ENCODE assay signal across 14 mouse cellular contexts in genomic region chr12:111779544-111779943, GRCm38 (mm10). TPM values are rescaled to one million over a fixed set of nuclear protein-coding genes. Genes with fewer than 3 reads are reported as not detected.
A peak's percentile ranks its signal among the peaks of the same experiment; 100 is the strongest.
DNase-seq lines count a peak whose midpoint lies in the region; ATAC-seq and TF ChIP-seq lines count a peak whose summit lies in the region.
"Had no signal": no experiment of that assay in that cellular context is flagged by ENCODE, and none has a peak within 500 bp of the region (broad histone marks: within the 10 kb centered on the region; RNA-seq: fewer than 3 reads in every experiment).

No protein-coding gene starts in this region.

- 96% methylated on average over 1 of the region's 1 CpGs for WGBS in heart, postnatal 0 days
- WGBS in heart, embryonic 12.5 days: 97% methylated on average over 1 of the region's 1 CpGs
- WGBS in lung, embryonic 14.5 days: 90% methylated on average over 1 of the region's 1 CpGs
- WGBS in midbrain, embryonic 13.5 days: 100% methylated on average over 1 of the region's 1 CpGs

- no peak overlapping the region for H3K27ac ChIP-seq in heart, postnatal 0 days (ENCODE audit: low read depth)
- no peak overlapping the region for H3K27ac ChIP-seq in heart, embryonic 12.5 days (ENCODE audit: poor library complexity, severe bottlenecking)
- H3K27ac ChIP-seq in lung, embryonic 14.5 days (ENCODE audit: low read depth): no peak overlapping the region
- H3K27ac ChIP-seq in midbrain, embryonic 13.5 days: no peak overlapping the region
- H3K27ac ChIP-seq: forebrain, embryonic 10.5 days; midbrain, embryonic 15.5 days; neural tube, embryonic 13.5 days had no signal

- H3K9ac ChIP-seq in heart, postnatal 0 days (replicated peaks; ENCODE audit: low read depth, low read length): no peak overlapping the region
- no peak overlapping the region for H3K9ac ChIP-seq in heart, embryonic 12.5 days
- no peak overlapping the region for H3K9ac ChIP-seq in lung, embryonic 14.5 days
- H3K9ac ChIP-seq in midbrain, embryonic 13.5 days (replicated peaks): no peak overlapping the region
- H3K9ac ChIP-seq: intestine, embryonic 15.5 days; midbrain, embryonic 15.5 days; neural tube, embryonic 13.5 days had no signal

- H3K4me2 ChIP-seq in heart, postnatal 0 days (ENCODE audit: low read depth, low read length): no peak overlapping the region
- no peak overlapping the region for H3K4me2 ChIP-seq in heart, embryonic 12.5 days
- H3K4me2 ChIP-seq in lung, embryonic 14.5 days: no peak overlapping the region
- no peak overlapping the region for H3K4me2 ChIP-seq in midbrain, embryonic 13.5 days (replicated peaks)
- H3K4me2 ChIP-seq: intestine, embryonic 15.5 days; midbrain, embryonic 15.5 days; neural tube, embryonic 13.5 days had no signal

- no peak for DNase-seq in heart, postnatal 0 days (ENCODE audit: low spot score)
- no peak for DNase-seq in lung, embryonic 14.5 days
- no peak for DNase-seq in lung, adult 18-20 months
- DNase-seq in ES-CJ7 (ENCODE audit: low read depth, low spot score): peak; percentile 53
- DNase-seq in urinary bladder, postnatal 14 days (ENCODE audit: low spot score): no peak
- DNase-seq: cerebellum, adult 9-11 months; thymus, postnatal 25 days had no signal

- no peaks in the 10 kb centered on the region for H3K27me3 ChIP-seq in heart, postnatal 0 days (ENCODE audit: control insufficient read depth, insufficient read depth, low read length)
- no peaks in the 10 kb centered on the region for H3K27me3 ChIP-seq in heart, embryonic 12.5 days (replicated peaks)
- H3K27me3 ChIP-seq in lung, embryonic 14.5 days (ENCODE audit: insufficient read depth, low read length): no peaks in the 10 kb centered on the region
- H3K27me3 ChIP-seq in midbrain, embryonic 13.5 days: no peaks in the 10 kb centered on the region
- H3K27me3 ChIP-seq: intestine, embryonic 15.5 days; midbrain, embryonic 15.5 days; neural tube, embryonic 13.5 days had no signal

- no peaks in the 10 kb centered on the region for H3K4me1 ChIP-seq in heart, postnatal 0 days (ENCODE audit: control insufficient read depth, insufficient read depth)
- no peaks in the 10 kb centered on the region for H3K4me1 ChIP-seq in heart, embryonic 12.5 days (replicated peaks)
- no peaks in the 10 kb centered on the region for H3K4me1 ChIP-seq in lung, embryonic 14.5 days (ENCODE audit: insufficient read depth)
- peaks cover 5% of the 10 kb centered on the region; the same call in 1 of the 2 replicates for H3K4me1 ChIP-seq in midbrain, embryonic 13.5 days (replicated peaks)
- H3K4me1 ChIP-seq: forebrain, embryonic 10.5 days; midbrain, embryonic 15.5 days had no signal

- peaks cover 96% of the 10 kb centered on the region for H3K36me3 ChIP-seq in heart, postnatal 0 days (replicated peaks; ENCODE audit: control insufficient read depth, insufficient read depth, low read length)
- H3K36me3 ChIP-seq in heart, embryonic 12.5 days: peaks cover 96% of the 10 kb centered on the region
- peaks cover 95% of the 10 kb centered on the region for H3K36me3 ChIP-seq in lung, embryonic 14.5 days (ENCODE audit: insufficient read depth)
- H3K36me3 ChIP-seq in midbrain, embryonic 13.5 days: peaks cover 99% of the 10 kb centered on the region

- TF ChIP-seq EP300 in heart, postnatal 0 days (IDR thresholded peaks at IDR 0.05; ENCODE audit: low read depth): no peak

- ATAC-seq in heart, postnatal 0 days (ENCODE audit: insufficient read depth, low read depth): no peak
- no peak for ATAC-seq in heart, embryonic 12.5 days (ENCODE audit: insufficient number of reproducible peaks, low FRiP score)
- no peak for ATAC-seq in lung, embryonic 14.5 days (ENCODE audit: insufficient read depth)
- ATAC-seq in megakaryocyte progenitor cell, adult 5-6 weeks (replicated peaks; ENCODE audit: poor library complexity): peak; percentile 68
- ATAC-seq in midbrain, embryonic 13.5 days: no peak
- ATAC-seq: midbrain, embryonic 15.5 days had no signal

- no peaks in the 10 kb centered on the region for H3K9me3 ChIP-seq in heart, postnatal 0 days (replicated peaks; ENCODE audit: control insufficient read depth, low read length)
- peaks cover 6% of the 10 kb centered on the region; the same call in 1 of the 2 replicates for H3K9me3 ChIP-seq in heart, embryonic 12.5 days (replicated peaks)
- no peaks in the 10 kb centered on the region for H3K9me3 ChIP-seq in lung, embryonic 14.5 days (ENCODE audit: low read depth, low read length)
- H3K9me3 ChIP-seq in midbrain, embryonic 13.5 days: no peaks in the 10 kb centered on the region
- H3K9me3 ChIP-seq: forebrain, embryonic 10.5 days; intestine, embryonic 15.5 days; midbrain, embryonic 15.5 days; neural tube, embryonic 13.5 days had no signal

- H3K4me3 ChIP-seq in heart, postnatal 0 days (ENCODE audit: low read depth, low read length): no peak overlapping the region
- H3K4me3 ChIP-seq in heart, embryonic 12.5 days: no peak overlapping the region
- no peak overlapping the region for H3K4me3 ChIP-seq in lung, embryonic 14.5 days (ENCODE audit: low read depth, low read length)
- no peak overlapping the region for H3K4me3 ChIP-seq in midbrain, embryonic 13.5 days (replicated peaks)
- H3K4me3 ChIP-seq: forebrain, embryonic 10.5 days; intestine, embryonic 15.5 days; midbrain, embryonic 15.5 days; neural tube, embryonic 13.5 days had no signal

- TF ChIP-seq CTCF in heart, postnatal 0 days (IDR thresholded peaks at IDR 0.05; ENCODE audit: low read depth): peak; percentile 10; the same call in 1 of the 2 replicates
- TF ChIP-seq CTCF in lung, embryonic 14.5 days (IDR thresholded peaks at IDR 0.05; ENCODE audit: low read depth): peak; percentile 44

RNA-seq across cellular contexts. Expression of gene Klc1, which starts 20.9 kb away (rescaled TPM):
- 82.7 and 129 TPM in 2 replicates for total RNA-seq in heart, postnatal 0 days (2014; rRNA removed; ENCODE audit: low replicate concordance)
- 86.8 and 90.9 TPM in 2 replicates for polyA plus RNA-seq in heart, postnatal 0 days (2015; fragmentation: Nextera tagmentation; extraction: Ambion mirVana)
- polyA plus RNA-seq in heart, embryonic 12.5 days (2016; fragmentation: Nextera tagmentation; extraction: Ambion mirVana): 113 and 117 TPM in 2 replicates
- polyA plus RNA-seq in lung, embryonic 14.5 days (2014; fragmentation: Nextera tagmentation; extraction: Ambion mirVana): 90.5 and 96.7 TPM in 2 replicates
- 20.8 and 24.1 TPM in 2 replicates for total RNA-seq in megakaryocyte progenitor cell, adult 5-6 weeks (2015)
- total RNA-seq in megakaryocyte progenitor cell, adult 5-6 weeks (2017): 37.9 and 76.1 TPM in 2 replicates
- polyA plus RNA-seq in midbrain, embryonic 13.5 days (2015; fragmentation: Nextera tagmentation; extraction: Ambion mirVana): 545 and 546 TPM in 2 replicates

RNA-seq across cellular contexts. Expression of gene Xrcc3, which starts 34.1 kb away (rescaled TPM):
- total RNA-seq in heart, postnatal 0 days (2014; rRNA removed; ENCODE audit: low replicate concordance): 3.5 and 40.9 TPM in 2 replicates
- polyA plus RNA-seq in heart, postnatal 0 days (2015; fragmentation: Nextera tagmentation; extraction: Ambion mirVana): 1.6 and 2.0 TPM in 2 replicates
- polyA plus RNA-seq in heart, embryonic 12.5 days (2016; fragmentation: Nextera tagmentation; extraction: Ambion mirVana): 6.1 and 8.1 TPM in 2 replicates
- 15.7 and 16.9 TPM in 2 replicates for polyA plus RNA-seq in lung, embryonic 14.5 days (2014; fragmentation: Nextera tagmentation; extraction: Ambion mirVana)
- 8.8 and 14.8 TPM in 2 replicates for total RNA-seq in megakaryocyte progenitor cell, adult 5-6 weeks (2015)
- 8.2 and 15.1 TPM in 2 replicates for total RNA-seq in megakaryocyte progenitor cell, adult 5-6 weeks (2017)
- 3.9 and 4.4 TPM in 2 replicates for polyA plus RNA-seq in midbrain, embryonic 13.5 days (2015; fragmentation: Nextera tagmentation; extraction: Ambion mirVana)

RNA-seq across cellular contexts. Expression of gene Zfyve21, which starts 34.4 kb away (rescaled TPM):
- 75.9 and 85.0 TPM in 2 replicates for total RNA-seq in heart, postnatal 0 days (2014; rRNA removed; ENCODE audit: low replicate concordance)
- polyA plus RNA-seq in heart, postnatal 0 days (2015; fragmentation: Nextera tagmentation; extraction: Ambion mirVana): 91.1 and 106 TPM in 2 replicates
- polyA plus RNA-seq in heart, embryonic 12.5 days (2016; fragmentation: Nextera tagmentation; extraction: Ambion mirVana): 70.6 and 71.9 TPM in 2 replicates
- polyA plus RNA-seq in lung, embryonic 14.5 days (2014; fragmentation: Nextera tagmentation; extraction: Ambion mirVana): 111 and 112 TPM in 2 replicates
- total RNA-seq in megakaryocyte progenitor cell, adult 5-6 weeks (2015): 7.5 and 8.7 TPM in 2 replicates
- total RNA-seq in megakaryocyte progenitor cell, adult 5-6 weeks (2017): 7.5 and 9.6 TPM in 2 replicates
- 34.7 and 36.6 TPM in 2 replicates for polyA plus RNA-seq in midbrain, embryonic 13.5 days (2015; fragmentation: Nextera tagmentation; extraction: Ambion mirVana)
